Mouse (Mus musculus) thymus, postnatal 4 days (tissue): ENCODE measurements at regions not wholly inside any gene's neighbourhood (a gene's known extent, or its start where the extent isn't known, plus 50 kb on each side); places are given as distances from the start of the nearest gene placed in this dataset.

ENCODE experiments used
- DNase-seq: peaks from one replicate; pipeline ENCODE4 v3.0.0; 2021

DNA sequence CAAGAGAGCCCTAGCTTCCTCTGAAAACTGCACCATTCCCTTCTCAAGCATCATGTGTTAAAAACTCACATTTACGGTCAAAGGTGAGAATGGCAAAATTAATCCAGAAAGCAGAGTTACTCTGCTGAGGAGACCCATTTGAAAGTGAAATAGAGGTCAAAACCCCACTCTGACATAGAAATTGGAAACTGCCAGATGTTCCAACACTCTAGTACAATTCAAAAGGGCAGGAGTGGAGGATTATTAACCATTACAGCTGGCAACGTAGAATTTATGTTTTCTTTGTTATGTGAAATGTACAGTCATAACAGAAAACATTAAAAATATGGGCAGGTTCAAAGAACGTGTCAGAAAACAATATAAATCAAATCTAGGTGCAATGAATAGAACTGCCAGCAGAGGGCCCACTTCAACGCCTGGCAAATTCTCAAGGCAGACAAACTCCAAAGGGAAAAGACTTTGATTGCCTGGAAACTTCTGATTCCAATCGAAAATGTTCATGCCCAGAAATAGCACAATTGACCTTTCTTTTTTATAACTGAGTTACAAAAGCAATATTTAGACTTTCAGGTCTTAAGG is 54.2 kb upstream of the Rfpl4b start:
- DNase-seq, result peak; percentile 67

DNA sequence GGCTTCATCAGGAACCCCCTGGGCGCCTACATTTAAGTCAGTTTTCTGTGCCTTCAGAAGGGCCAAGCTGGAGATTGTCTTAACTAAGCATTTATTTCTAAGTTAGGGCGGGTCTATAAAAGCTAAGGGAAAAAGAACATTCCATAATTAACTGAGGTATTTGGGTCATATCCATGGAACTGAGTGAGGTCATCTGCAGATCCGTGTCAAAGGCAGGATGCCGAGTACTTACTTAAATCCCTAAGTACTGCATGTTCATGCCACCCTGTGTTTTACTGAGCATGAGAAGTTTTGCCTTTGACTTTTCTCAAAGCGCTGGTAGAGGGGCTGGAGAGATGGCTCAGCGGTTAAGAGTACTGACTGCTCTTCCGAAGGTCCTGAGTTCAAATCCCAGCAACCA is 57.7 kb upstream of the Rfpl4b start:
- no peak for DNase-seq

DNA sequence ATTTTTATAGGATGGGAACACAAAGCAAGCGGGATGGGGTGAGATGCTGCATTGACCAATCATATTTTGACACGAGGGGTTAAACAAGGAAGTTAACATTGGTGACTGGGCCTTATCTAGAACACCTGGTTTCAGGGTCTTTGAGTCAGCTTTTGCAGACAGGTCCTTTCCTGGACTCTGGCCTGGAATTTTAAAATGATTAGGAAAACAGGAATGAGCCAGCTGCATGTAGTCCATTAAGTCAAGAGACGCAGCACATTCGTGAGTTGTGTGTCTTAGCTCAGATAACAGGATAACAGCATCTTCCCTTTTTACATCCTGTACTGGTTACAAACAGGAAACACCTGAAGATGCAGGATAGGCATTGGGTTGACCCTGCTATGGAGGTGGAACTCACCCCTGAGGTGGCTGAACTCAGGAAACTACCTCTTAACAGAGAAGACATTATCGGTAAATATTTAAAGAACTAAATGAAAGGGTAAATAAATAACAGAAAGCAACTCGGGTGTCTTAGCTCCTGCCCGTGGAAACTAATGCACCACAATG is 59.1 kb upstream of the Rfpl4b start:
- peak; percentile 14 for DNase-seq

DNA sequence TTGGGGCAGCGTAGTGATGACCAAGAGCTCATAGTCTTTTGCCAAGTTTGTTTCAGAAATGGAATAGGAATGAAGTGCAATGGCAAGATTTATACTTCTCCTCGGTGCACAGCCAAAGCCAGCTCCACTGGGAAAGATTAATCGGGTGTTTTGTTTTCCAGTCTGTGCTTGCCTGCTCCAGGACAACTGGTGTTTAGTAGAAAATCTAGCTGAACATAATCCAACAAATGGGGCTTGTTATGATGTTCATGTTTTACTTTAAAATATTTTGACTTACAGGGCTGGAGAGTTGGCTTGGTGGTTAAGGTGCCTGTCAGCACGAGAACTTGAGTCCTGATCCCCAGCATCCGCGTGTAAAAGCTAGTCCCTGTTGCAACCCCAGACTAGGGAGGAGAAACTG is 60.6 kb upstream of the Rfpl4b start:
- DNase-seq, result no peak

DNA sequence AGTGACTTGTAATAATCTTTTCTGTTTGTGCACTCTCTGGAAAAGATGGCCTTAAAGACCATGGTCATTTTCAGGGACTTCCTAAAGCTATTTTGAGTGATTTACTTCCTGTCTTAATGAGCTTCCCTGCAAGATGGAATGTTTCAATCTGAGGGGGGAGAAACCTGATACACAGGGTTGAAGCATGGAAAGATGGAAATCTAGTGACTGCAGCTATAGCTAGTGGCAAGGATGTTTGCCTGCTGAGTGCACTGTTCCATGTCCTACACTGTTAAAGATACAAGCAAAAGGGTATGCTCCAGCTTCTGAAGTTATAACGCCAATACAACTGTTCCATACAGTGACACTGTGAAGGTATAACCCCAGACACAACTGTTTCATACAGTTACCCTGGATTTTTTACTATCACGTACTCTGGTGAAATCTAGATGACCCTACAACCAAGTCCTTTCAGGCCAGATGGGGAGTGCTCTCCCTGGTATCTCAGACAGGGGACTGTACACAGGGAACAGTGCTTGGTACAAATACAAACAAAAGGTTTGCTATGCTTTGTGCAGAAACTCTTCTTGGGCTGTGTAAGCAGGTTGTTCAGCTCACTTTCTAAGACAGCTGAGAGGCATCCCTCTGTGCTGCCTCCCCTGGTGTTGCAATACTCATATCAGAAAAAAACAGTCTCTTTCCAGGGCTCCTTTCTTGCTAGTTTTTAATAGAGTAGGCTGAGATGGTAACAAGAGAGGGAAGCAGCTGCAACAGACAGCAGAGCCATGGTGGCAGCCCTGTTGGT is 62.4 kb upstream of the Rfpl4b start:
- no peak for DNase-seq

DNA sequence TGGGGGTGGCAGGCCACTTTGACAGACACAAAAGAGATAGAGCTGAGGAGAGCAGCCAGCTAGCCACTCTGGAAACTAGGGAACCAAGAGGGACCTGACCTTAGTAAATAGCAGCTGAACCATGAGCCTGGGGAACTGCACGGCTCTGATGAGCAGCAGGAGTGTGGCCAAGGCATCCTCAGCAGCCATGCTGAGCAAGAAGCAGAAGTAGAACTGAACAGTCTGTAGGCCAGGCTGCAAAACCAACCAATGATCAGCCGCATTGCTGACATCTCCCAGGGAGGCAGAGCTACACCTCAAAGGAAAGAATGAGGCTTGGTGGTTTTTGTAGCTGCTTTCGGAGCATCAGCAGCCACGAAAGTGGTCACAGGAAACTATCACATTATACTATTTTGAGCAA is 63.1 kb upstream of the Rfpl4b start:
- DNase-seq, result peak; percentile 44

DNA sequence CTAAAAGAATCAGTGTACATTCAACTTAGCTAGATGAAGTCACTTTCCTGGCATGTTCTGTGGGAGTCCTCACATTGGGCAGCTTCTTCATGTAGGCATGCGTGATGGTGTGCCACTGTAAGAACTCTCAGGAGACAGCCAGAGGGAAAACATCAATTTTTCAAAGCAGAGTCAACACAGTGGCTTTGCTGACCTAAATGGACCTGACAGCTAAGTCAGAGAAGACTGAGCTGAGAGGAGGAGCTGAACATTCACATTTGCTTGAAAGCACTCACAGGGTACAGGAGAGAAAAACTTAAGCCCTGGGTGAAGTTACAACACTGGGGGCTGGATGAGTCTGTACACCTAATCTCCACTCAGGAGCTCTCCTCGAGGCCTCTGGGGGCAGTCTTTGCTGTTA is 64.9 kb upstream of the Rfpl4b start:
- no peak for DNase-seq

DNA sequence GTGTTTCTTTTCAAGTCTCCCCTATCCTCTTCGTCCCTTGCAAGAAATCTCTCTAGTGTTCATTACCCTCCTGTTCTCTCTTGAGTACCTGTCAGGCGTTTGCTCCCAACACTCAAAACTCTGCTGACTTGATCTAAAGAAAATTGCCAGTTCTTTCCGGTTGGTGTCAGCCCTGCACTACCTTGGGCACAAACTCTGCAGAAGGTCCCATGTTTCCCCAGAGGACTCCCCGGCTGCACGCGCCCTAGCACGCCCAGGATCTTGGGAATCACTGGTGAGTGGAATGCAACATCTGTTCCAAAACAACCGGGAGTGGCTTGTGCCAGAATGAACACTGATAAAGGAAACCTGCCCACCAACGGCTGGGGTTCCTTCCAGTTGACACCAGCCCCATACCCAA is 66.3 kb upstream of the Rfpl4b start:
- no peak for DNase-seq

DNA sequence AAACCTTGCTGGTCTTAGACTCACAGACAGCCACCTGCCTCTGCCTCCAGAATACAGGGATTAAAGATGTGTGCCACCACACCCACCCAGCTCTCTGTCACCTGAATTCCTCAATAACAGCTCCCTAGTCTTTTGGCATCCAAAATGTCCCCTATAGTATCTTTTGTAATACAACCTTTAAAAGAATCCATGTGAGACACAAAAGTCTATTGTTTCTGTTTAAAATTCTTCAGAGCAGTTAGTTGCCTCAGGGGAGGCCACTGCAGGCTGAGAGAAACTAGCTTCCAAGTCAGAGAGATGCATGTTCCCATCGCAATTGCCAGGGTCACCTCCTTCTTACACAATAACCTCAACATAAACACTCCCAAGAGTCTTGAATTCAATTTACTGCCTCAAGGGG is 70.6 kb upstream of the Lama4 start:
- DNase-seq, result no peak

DNA sequence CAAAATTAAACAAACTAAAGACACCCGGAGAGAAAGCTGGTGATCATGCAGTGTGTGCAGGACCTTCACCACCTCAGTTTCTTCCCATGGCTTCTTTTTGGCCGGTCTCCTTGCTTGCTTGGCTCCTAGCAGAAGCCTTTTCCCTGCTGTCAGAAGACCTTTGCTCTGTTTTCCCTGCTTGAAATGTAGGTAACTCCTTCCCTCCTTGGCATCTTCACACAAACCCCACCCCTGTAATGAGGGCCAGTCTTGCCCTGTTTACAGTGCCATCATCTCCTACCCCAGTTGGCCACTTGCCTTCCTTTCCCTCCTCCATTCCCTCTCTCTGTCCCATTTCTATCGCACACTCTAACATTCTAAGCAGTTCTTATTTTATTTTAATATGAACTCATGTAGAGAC is 69.7 kb upstream of the Lama4 start:
- no peak for DNase-seq

DNA sequence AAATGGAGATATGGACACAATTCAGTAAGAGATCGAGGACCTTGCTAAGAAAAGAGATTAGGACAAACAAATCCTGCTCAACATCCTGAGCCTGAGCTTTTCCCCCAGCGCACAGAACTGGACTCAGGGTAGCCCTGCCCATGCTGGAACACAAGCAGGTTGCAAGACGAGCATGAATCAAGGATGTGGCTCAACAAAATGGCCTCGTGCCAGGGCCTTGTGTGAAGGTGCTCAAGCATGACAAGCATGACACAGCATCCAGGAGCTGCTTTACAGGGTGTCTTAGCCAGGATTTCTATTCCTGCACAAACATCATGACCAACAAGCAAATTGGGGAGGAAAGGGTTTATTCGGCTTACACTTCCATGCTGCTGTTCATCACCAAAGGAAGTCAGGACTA is 67.7 kb upstream of the Lama4 start:
- DNase-seq, result no peak

DNA sequence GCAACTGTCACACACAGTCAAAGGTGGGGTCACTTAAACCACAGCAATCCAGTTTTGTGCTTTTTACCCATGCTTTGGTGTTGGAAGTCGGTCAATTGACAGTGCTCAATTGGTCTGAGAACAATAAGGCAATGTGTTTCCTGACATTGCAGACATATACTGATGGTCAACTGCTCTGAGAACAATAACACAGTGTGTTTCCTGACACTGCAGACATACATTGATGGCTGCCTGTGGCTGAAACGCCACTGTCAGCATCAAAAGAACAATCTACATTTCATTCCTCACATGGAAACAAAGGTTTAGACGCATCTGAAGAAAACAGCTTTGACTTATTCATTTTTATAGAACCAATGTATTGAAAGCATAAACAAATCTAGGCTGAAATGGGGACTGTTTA is 59.2 kb upstream of the Lama4 start:
- DNase-seq, result no peak

DNA sequence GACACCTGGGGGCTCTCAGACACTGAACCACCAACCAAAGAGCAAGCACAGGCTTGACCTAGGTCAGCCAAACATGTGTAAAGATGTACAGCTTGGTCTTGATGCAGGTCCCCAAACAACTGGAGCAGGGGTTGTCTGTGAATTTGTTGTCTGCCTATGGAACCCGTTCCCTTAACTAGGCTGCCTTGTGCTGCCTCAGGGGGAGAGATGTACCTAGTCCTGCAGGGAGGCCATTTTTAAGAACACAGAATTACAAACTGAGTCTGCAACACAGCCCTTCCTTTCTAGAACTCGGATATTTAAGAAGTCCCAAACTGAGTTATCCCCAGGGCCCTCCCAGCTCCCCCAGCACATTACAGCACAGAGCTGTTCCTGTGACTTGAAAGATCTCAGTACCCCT is 57.5 kb upstream of the Lama4 start:
- DNase-seq, result no peak

DNA sequence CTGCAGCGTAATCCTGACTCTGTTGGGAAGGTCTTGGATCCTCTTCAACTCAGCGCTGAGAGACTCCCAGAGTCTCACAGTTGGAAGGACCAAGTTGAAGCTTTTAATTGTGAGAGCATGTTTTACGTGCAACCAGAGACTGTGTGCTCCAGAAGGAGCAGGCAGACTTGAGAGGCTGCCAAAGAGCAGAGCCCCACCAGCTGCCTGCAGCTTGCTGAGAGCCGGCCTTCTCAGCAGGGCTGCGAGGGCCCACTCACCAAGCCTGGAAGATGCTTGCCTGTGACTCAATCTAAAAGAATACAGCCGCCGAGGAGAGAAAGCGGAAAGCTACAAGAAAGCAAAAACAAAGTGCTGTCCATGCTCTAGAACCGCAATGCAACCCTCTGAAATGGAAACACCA is 57.0 kb upstream of the Lama4 start:
- DNase-seq, result no peak

DNA sequence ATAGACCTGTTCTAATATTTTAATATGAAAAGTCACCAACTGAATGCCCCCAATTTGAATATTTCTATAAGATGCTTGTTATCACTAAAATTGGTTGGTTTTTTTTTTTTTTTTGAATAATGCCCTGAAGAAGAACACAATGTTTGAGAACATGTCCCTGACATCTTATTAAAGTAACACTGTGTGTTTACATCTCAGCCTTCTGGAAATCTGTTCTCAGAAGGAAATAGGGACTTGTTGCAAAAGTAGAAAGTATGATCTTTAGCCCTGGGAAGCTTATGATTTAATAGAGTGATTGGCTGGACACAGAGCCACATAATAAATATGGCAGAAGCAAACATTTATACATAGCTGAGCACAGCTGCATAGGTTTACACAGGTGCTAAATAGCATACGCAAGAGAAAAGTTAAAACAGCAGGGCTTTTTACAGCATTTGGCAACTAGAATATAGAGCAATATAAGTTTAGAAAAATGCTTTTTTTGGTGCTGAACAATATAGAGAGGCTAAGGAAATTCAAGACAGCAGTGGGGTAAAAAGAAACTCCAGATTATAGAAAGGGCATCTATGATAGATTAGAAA is 56.1 kb upstream of the Lama4 start:
- no peak for DNase-seq

DNA sequence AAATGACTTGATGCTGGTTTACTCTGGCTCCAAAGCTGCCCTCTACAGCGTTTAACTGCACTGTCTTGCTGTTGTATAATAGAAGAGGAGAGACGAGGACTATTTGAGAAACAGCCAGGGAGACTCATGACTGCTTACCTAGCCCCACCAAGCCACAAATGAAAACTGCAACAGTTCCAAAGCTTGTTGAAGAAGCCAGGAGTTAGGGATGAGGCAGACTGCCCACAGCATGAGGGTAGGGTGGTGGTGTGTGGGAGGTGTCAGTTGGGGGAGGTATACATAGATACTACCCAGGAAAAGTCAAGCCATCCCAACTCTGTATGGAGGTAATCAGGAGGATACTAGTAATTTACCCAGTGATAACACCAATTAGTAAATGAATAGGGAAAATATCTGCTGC is 55.5 kb upstream of the Lama4 start:
- no peak for DNase-seq

DNA sequence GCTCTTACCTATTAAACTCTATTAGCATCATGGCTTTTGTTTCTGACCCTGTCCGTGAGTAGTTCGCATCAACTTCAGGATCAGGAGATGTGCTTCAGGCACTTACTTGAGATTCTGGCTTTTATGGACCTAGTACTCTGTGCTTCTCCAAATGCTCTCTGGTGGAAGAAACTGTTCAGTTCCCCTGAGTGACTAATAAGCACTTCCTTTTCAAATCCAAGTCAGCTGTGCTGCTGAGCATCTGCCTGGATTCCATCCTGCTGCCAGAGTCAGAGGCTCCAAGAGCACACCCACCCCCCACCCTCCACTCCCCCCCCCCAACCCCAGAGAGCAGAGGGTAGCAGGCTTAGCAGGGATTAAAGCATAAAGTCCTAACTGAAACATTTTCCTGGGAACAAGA is 52.3 kb upstream of the Lama4 start:
- DNase-seq, result no peak
